Mouse (Mus musculus) small intestine, adult 2 months (tissue): ENCODE measurements around the gene Hes6. TPM values are rescaled to one million over a fixed set of nuclear protein-coding genes. Genes with fewer than 3 reads are reported as not detected.
A peak's percentile ranks its signal among the peaks of the same experiment; 100 is the strongest.

ENCODE experiments used
- H3K27ac ChIP-seq: fragments of 200-500 bp; 2 replicates; pipeline ENCODE4 v1.5.1; 2012; ENCODE audit warnings: low read depth, low read length, control low read depth, inconsistent platforms; ENCODE audit not compliant: insufficient read depth
- H3K27me3 ChIP-seq: fragments of 200-500 bp; 2 replicates; pipeline ENCODE4 v1.6.1; 2012; ENCODE audit warnings: mild to moderate bottlenecking, moderate library complexity, low read length, inconsistent platforms; ENCODE audit not compliant: control insufficient read depth, insufficient read depth
- H3K36me3 ChIP-seq: fragments of 200-500 bp; 2 replicates; pipeline ENCODE4 v1.6.1; 2012; ENCODE audit warnings: mild to moderate bottlenecking, low read length, control low read depth, inconsistent platforms; ENCODE audit not compliant: control insufficient read depth, insufficient read depth
- H3K4me1 ChIP-seq: fragments of 200-500 bp; 2 replicates; pipeline ENCODE4 v1.6.1; 2012; ENCODE audit warnings: low read length, inconsistent platforms, mixed read lengths; ENCODE audit not compliant: control insufficient read depth, insufficient read depth, insufficient read length
- H3K4me3 ChIP-seq: fragments of 200-500 bp; 2 replicates; pipeline ENCODE4 v1.5.1; 2012; ENCODE audit warnings: low read depth, mild to moderate bottlenecking, control low read depth, inconsistent platforms, low read length, moderate library complexity
- CTCF ChIP-seq: fragments of 200-500 bp; IDR thresholded peaks from 2 replicates; pipeline ENCODE4 v1.5.1; 2012; ENCODE audit warnings: low read depth, mild to moderate bottlenecking, control low read depth, inconsistent platforms, low read length, moderate library complexity, mixed read lengths; ENCODE audit not compliant: insufficient replicate concordance, insufficient read length; ENCODE audit errors: extremely low read depth
- POLR2A ChIP-seq: fragments of 200-500 bp; IDR thresholded peaks from 2 replicates; pipeline ENCODE4 v1.6.1; 2012; ENCODE audit warnings: low read depth, mild to moderate bottlenecking, control low read depth, inconsistent platforms, low read length, moderate library complexity
- WGBS: fragments of 180-500 bp; shearing (Covaris S2); methylation state at CpG from one replicate; pipeline ENCODE4 v1.1.7; 2018; 5-methylcytosine and 5-hydroxymethylcytosine counted together
- polyA plus RNA-seq: library from polyadenylated mRNA; depleted of rRNA; stranded (reverse); fragments of >200 nt; gene quantifications from 2 replicates; pipeline ENCODE4 v1.2.3, GENCODE M21; 2012

The Hes6 gene
- polyA plus RNA-seq, 1 experiment, result 113 TPM

- no peak for TF ChIP-seq POLR2A
- TF ChIP-seq CTCF, result no peak
- Histone ChIP-seq H3K4me1 (peaks cover 28% of the 10 kb centered on the region), H3K36me3 (peaks cover 54% of the 10 kb centered on the region), H3K27me3 (no peaks in the 10 kb centered on the region), H3K4me3 (no peak overlapping the region), H3K27ac (0 out of 2 replicates have a peak overlapping the region, but pooled peaks have one; percentile 40)
- WGBS, result 79% methylated on average over 8 of the region's 8 CpGs
Measured at GRCm38 (mm10) chr1:91439776-91440175, 25.9 kb upstream of the Hes6 start.

DNA sequence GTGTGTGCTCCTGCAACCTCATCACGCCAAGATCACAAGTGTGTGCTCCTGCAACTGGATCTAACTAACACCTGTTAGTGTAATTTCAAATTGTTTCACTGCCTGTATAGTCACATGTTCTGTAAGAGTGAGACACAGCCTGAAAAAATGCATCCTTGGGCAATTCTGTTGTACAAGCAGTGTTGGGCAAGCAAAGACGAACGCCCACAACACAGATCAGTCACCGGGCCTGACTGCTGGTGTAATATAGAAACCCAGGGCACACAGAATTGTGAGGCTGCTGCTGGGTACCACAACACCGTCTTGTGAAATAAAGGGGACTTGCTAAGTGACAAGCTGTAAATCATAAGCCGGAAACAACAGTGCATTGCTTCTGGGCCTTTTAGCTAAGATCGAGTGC, 23.7 kb upstream of the Hes6 start:
- no peaks in the 10 kb centered on the region for H3K27me3 ChIP-seq
- peaks cover 54% of the 10 kb centered on the region for H3K36me3 ChIP-seq
- H3K4me3 ChIP-seq, result no peak overlapping the region
- TF ChIP-seq POLR2A, result no peak
- TF ChIP-seq CTCF, result no peak
- 85% methylated on average over 7 of the region's 7 CpGs for WGBS
- peak overlapping the region; percentile 87; the same call in 1 of the 2 replicates for H3K27ac ChIP-seq
- H3K4me1 ChIP-seq, result peaks cover 18% of the 10 kb centered on the region

GRCm38 (mm10) chr1:91437083-91437400, 23.2 kb upstream of the Hes6 start:
- peak overlapping the region; percentile 87 for H3K27ac ChIP-seq
- WGBS, result 81% methylated on average over 3 of the region's 3 CpGs
- no peaks in the 10 kb centered on the region for H3K27me3 ChIP-seq
- H3K4me3 ChIP-seq, result no peak overlapping the region
- peaks cover 14% of the 10 kb centered on the region for H3K4me1 ChIP-seq
- TF ChIP-seq POLR2A (no peak), CTCF (no peak)
- peaks cover 58% of the 10 kb centered on the region for H3K36me3 ChIP-seq

DNA sequence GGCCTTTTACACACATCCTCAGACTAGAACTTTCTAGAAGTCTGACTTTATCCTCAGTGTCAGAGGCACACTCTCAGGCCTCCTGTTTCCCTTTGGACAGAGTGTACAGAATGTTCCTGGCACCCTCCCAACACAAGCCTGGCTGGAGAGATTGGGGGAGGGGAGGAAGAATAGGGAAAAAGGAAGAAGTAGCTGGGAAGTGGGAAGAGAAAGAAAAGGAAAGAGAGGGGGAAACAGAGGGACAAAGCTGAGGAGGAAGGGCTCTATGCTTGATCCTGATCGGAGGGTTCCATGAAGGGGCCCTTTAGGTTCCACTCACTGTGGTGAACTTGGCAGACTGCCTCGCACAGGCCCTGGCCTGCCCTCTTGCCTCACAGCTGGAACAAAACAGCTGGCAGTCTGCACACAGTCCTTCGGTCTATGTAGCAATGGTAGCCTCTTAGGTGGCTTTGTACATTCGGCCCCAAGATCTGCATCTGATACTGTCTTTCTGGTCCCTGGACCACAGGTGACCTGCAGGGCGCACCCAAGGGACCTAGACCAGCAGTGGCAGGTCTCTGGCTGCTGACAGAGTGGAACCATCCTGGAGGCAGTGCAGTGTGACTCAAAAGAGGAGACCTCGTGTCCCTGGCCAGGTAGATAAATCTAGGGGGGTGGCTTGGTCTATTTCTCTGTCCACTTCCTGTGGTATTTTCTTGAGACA, 22.7 kb upstream of the Hes6 start:
- H3K27ac ChIP-seq, result peak overlapping the region; percentile 87
- H3K36me3 ChIP-seq, result peaks cover 58% of the 10 kb centered on the region
- TF ChIP-seq POLR2A (no peak; the same call in 1 of the 2 replicates), CTCF (no peak)
- WGBS, result 15% methylated on average over 6 of the region's 6 CpGs
- H3K4me1 ChIP-seq, result peaks cover 14% of the 10 kb centered on the region
- H3K27me3 ChIP-seq, result no peaks in the 10 kb centered on the region
- no peak overlapping the region for H3K4me3 ChIP-seq

DNA sequence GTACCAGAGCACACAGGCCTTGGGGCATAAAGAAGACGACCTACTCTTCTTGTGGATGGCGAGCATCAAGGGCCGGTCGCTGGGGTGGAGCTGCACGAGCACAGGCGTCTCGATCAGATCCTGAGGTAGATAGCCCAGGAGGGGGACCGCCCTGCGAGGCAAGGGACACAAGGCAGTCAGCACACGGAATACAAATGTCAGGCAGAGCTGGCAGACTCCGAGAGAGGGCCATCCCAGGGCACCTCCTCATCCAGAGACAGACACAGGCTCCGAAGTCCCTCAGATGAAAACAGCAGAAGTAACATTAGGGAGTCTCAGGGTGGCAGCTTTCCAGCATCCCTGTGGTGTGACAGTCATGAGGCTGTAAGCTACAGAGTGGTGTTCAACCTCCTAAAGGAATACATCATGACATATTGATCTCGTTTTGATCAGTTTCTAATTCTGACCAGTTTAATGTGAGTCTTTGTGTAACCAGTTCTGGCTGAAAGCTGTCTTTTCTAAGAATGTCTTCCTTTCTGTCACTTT, 21.8 kb upstream of the Hes6 start:
- H3K27me3 ChIP-seq, result no peaks in the 10 kb centered on the region
- H3K36me3 ChIP-seq, result peaks cover 58% of the 10 kb centered on the region
- WGBS, result 87% methylated on average over 13 of the region's 13 CpGs
- no peak for TF ChIP-seq CTCF
- TF ChIP-seq POLR2A, result no peak
- peaks cover 14% of the 10 kb centered on the region for H3K4me1 ChIP-seq
- peak overlapping the region; percentile 87 for H3K27ac ChIP-seq
- H3K4me3 ChIP-seq, result no peak overlapping the region

DNA sequence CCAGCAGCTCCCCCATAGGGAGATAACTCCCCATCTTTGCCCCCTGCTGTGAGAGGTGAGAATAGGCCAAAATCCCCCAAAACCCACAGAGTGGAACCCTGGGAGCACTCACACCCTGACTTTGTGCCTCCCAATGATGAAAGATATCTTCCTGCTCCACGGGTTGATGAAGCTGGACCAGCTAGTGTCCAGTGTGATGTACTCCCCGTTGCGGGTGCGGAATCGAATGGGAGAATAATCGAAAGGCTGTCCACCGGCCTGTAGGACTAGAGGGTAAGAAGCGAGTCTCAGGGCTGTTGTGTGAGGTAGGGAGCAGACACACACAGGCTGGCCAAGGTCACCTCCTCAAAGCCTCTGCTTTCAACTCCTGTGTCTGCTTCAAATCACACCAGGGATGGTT, 21.1 kb upstream of the Hes6 start:
- H3K4me1 ChIP-seq, result peaks cover 14% of the 10 kb centered on the region
- H3K27me3 ChIP-seq, result no peaks in the 10 kb centered on the region
- no peak overlapping the region for H3K27ac ChIP-seq
- no peak for TF ChIP-seq CTCF
- no peak for TF ChIP-seq POLR2A
- WGBS, result 96% methylated on average over 8 of the region's 8 CpGs
- H3K4me3 ChIP-seq, result no peak overlapping the region
- peaks cover 60% of the 10 kb centered on the region for H3K36me3 ChIP-seq

- TF ChIP-seq CTCF (no peak), POLR2A (no peak)
- H3K36me3 ChIP-seq, result peaks cover 81% of the 10 kb centered on the region
- H3K27me3 ChIP-seq, result no peaks in the 10 kb centered on the region
- peaks cover 2% of the 10 kb centered on the region for H3K4me1 ChIP-seq
- H3K4me3 ChIP-seq, result no peak overlapping the region
- 74% methylated on average over 7 of the region's 7 CpGs for WGBS
- no peak overlapping the region for H3K27ac ChIP-seq
Measured at GRCm38 (mm10) chr1:91430761-91431160, 16.9 kb upstream of the Hes6 start.
